Mouse (Mus musculus) bone marrow, adult 2 months (tissue): Measurements from ENCODE around the gene Noxa1.

Source experiments
- CTCF ChIP-seq: fragments of 200-500 bp; IDR thresholded peaks from 2 replicates; pipeline ENCODE4 v1.5.1; 2011; ENCODE audit warnings: low read length, control low read depth; ENCODE audit not compliant: control insufficient read depth, insufficient read depth
- POLR2A ChIP-seq: fragments of 200-500 bp; IDR thresholded peaks from 2 replicates; pipeline ENCODE4 v1.6.1; 2011; ENCODE audit warnings: low read depth, mild to moderate bottlenecking, control low read depth, low read length, borderline replicate concordance; ENCODE audit not compliant: control insufficient read depth

DNA sequence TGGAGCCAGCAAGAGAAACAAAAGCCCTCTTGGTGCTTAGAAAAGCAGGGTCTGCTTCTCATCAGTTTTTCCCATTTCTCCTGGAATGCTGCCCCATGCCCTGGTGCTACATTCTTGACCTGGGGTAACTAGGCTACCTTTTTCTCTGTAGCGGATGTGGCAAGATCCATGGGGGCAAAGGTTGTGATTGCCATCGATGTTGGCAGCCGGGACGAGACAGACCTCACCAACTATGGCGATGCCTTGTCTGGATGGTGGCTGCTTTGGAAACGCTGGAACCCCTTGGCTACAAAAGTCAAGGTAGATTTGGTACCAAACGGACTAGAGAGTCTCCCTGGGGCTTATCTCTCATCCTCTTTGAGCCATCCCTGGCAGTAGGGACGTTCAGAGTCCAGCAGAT, 43.5 kb downstream of the Noxa1 start:
- TF ChIP-seq CTCF (no peak), POLR2A (no peak)
